Mouse (Mus musculus): ENCODE results near the gene Maml2.

GRCm38 (mm10) chr9:13440911-13441310, 143.2 kb downstream of the Maml2 start:
- no peak for TF ChIP-seq CTCF (IDR thresholded peaks at IDR 0.05; ENCODE audit: insufficient read depth, low read depth, low read length)
- TF ChIP-seq POLR2A (IDR thresholded peaks at IDR 0.05; ENCODE audit: insufficient read depth, low read depth, low read length), result no peak
